Mouse (Mus musculus) urinary bladder, adult 2 months (tissue): Measurements from ENCODE around the gene Nacad. TPM values are rescaled to one million over a fixed set of nuclear protein-coding genes. Genes with fewer than 3 reads are reported as not detected.

Experiments used
- DNase-seq: peaks from one replicate; pipeline ENCODE4 v3.0.0; 2022; ENCODE audit warnings: low spot score
- polyA plus RNA-seq: library from polyadenylated mRNA; depleted of rRNA; stranded (reverse); fragments of >200 nt; gene quantifications from 2 replicates; pipeline ENCODE4 v1.2.3, GENCODE M21; 2012

The Nacad gene
- polyA plus RNA-seq, 1 experiment: 19.1 TPM

GRCm38 (mm10) chr11:6603887-6604603 lies 1.8 kb downstream of the Nacad start:
- DNase-seq: no peak

- DNase-seq: no peak
Measured at GRCm38 (mm10) chr11:6603224-6603623, 2.6 kb downstream of the Nacad start.

DNA sequence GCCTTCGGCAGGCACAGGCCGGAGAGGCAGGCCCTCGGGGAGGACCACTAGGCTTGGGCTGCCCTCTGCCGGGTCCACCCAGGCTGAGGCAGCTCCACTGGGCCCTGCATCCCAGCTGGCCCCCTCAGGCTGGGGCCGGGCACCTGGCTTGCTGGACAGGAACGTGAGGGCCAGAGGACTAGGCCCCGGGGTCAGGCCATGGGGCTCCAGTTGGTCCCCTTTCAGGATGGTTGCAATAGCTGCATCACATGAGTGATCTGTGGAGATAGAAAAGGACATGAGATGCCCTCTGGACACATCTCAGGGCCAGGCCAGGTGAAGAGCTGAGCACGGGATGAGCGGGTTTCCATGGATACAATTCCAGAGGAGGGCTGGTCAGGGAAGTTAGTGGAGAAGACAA lies 3.2 kb downstream of the Nacad start:
- DNase-seq: no peak

- no peak for DNase-seq
Measured at GRCm38 (mm10) chr11:6601649-6602480, 4.0 kb downstream of the Nacad start.

DNA sequence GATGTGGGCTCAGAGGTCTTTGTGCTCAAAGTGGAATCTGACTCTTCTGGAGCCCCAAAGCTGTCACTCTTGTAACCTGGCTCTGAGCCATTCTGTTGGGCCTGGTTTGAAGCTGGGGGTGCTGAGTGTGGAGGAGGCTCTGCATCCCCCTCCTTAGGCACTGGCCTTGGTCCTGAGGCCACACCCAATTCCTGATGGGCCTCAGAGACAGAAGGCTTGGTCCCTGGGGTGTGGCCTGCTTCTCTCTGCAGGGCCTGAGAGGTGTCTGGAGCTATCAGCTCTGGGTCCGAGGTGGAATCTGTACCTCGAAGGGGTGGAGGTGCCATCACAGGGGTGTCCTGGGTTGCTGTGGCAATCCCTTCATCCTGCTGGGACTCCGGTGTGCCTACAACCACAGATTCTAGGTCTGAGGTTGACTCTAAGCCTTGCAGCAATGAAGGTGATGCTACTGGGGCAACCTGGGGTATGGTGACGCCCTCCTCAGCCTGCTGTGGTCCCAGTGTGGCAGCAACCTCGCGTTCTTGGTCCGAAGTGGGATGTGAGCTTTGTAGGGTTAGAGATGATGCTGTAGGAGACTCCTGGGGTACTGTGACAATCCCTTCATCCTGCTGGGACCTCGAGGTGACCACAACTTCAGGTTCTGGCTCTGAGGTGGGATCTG lies 5.4 kb downstream of the Nacad start:
- no peak for DNase-seq

DNA sequence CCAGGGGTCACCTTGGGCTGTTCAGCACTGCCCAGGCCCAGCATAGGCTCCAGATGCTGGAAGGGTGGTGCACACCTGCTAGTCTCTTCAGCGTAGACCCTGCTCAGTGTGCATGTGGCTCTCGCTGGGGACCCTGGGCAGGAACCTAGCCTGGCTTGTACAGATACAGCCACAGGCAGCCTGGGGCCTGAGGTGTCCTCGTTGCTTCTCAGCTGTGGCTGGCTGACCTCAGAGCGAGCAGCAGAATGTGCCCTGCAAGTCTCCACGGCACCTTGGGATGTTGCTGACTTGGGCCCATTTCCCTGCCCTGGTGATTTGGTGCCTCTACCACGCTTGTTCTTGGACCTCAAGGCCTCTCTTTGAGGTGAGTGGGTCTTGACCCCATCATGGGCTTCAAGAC lies 6.0 kb downstream of the Nacad start:
- no peak for DNase-seq

DNA sequence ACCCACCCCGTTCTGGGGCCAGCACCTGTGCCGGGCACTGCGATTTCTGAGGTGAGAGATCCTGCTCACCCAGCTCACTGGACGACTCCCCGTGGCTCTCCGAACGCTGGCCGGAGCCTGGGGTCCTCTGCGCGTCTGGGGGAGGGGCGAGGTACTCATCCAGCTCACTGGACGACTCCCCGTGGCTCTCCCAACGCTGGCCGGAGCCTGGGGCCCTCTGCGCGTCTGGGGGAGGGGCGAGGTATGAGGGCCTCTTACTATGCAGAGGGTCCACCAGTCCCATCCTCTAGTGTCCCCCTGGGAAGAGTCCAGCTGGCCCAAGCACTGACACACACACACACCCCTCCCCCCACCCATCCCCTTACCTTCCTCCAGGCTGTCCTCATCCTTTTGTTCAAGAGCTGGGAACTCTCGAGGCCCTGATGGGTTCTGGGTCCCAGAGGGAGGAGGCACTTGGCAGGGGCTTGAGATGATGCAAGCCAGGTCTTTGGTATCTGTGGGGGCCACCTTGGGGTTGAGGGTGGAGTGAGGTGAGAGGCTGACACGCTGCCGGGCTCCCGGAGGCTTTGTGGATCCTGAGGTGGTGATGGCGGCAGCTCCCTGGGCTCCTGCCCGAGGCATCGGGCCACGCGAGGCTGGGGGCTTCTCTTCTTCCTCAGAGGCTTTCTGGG lies 6.7 kb downstream of the Nacad start:
- DNase-seq: no peak

GRCm38 (mm10) chr11:6598191-6598889 lies 7.5 kb downstream of the Nacad start:
- no peak for DNase-seq

GRCm38 (mm10) chr11:6597523-6597922 lies 8.3 kb downstream of the Nacad start:
- DNase-seq: no peak

DNA sequence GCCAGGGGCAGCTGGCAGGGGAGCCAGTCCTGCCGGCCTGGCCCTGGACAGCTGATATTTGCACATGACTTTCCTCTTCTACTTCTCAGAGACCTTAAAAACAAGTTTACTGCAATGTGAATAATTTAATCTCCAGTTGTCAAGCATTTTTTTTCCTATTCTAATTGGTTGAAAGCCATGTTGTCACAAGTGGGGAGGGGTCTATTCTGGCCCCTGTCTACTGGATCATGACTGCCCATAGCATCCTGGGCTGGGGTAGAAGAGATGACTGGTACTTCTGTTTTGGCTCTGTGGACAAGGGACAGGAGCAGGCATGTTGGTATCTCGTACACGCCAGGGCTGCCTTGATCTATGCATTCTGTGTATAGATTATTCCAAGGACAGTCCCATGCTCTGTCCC lies 9.2 kb downstream of the Nacad start:
- no peak for DNase-seq

DNA sequence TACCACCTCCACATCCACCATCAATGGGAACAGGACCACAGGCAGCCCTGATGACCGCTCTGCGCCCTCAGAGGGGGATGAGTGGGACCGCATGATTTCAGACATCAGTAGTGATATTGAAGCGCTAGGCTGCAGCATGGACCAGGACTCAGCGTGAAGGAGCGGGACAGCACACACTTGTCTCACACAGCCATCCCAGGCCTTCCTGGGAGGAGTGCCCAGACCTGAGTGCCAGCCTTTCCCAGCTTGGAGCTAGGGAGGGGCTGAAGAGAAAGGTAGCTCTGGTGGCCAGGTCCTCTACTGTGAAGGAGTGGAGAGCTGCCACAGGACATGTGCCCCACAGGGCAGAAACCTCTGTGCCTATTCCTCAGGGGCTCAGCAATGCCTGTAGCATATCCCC lies 9.6 kb downstream of the Nacad start:
- DNase-seq: no peak

DNA sequence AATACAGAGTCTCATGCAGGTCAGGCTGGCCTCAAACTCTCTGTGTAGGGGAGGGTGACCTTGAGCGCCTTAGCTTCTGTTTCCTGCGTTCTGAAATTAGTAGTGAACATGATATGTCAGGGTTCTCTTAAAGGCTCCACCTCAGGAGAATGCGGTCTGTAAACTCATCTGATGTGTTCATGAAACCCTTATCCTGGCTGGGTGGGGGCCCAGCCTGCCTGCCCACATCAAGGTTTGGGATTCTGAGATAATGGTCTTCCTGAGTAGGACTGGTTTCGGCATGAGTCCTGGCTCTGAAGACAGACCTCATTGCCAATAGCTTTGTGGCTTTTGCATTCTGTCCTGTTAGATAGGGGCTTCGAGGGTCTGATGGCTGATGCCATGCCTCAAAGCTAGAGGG lies 10.5 kb downstream of the Nacad start:
- no peak for DNase-seq

DNA sequence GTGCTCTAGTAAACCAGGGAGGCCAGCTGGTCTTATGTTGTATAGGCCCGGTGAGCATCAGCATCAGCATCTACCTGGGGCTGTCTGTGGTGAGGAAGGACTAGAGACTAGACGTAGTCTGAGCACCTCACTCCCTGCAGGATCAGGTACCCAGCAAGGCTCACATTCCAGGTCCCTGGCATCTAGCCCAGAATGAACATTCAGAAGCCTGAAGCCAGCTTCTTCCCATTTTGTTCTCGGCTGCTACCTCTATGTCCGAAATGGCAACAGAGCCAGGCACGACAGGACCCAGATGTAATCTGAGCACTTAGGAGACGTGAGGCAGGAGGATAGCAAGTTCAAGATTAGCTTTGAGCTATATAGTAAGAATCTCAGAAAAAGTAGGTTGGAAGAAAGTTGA lies 11.0 kb downstream of the Nacad start:
- no peak for DNase-seq

DNA sequence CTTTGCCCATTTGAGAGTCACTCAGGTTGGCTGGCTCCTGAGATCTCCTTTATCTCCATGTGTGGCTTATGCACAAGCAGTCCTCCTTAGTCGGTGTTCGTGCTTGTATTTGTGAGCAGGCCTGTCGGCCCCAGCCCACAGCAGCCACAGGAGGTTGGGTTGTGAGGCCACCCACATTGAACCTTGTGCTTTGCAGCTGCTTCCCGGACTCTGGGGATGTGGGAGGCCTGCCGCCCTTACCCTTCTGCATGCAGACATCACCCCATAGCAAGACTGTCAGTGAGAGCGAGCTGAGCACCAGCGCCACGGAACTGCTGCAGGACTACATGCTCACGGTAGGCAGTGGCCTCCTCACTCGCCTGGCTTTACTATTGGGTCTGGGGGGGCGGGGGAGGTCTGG lies 12.4 kb downstream of the Nacad start:
- no peak for DNase-seq

DNA sequence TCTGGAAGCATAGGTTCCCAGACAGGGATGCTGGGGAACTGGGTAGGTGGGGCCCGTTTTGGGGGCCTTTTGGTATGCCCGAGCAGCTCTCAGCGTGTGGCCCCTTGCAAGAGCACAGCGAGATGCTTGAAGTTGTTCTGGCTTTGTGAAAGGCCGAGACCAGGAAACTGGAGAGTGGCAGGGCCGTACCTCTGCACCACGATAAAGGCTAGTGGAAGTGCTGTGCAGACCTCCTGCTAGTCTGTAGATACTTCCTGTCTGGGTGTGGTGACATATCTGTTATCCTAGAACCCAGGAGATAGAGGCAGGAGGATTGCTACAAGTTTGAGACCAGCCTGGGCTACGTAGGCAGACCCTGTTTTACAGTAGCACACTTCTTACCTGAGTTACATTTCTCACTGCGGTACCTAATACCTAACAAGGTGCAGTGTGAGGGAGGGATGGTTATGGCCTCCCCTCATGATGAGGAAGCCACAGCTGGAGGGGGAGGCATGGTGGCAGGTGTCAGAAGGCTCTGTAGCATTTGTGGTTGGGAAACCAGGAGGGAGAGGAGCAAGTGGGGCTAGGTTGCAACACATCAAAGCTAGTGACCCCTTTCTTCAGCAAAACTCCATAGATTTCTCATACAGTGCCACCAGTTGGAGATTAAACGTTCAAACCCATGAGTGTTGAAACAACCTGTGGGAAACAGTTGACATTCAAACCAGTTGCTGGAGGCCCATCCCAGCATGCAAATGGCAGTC lies 14.7 kb downstream of the Nacad start:
- DNase-seq: no peak

GRCm38 (mm10) chr11:6589838-6590237 lies 16.0 kb downstream of the Nacad start:
- DNase-seq: no peak

- no peak for DNase-seq
Measured at GRCm38 (mm10) chr11:6588295-6588694, 17.6 kb downstream of the Nacad start.

- no peak for DNase-seq
Measured at GRCm38 (mm10) chr11:6587249-6587940, 18.5 kb downstream of the Nacad start.

GRCm38 (mm10) chr11:6586660-6587059 lies 19.2 kb downstream of the Nacad start:
- no peak for DNase-seq

GRCm38 (mm10) chr11:6585748-6586147 lies 20.1 kb downstream of the Nacad start:
- no peak for DNase-seq
